Mouse (Mus musculus) gastrocnemius, adult 2 months (tissue): ENCODE results near the gene Tprg. TPM values are rescaled to one million over a fixed set of nuclear protein-coding genes. Genes with fewer than 3 reads are reported as not detected.

Experiments
- DNase-seq: peaks from one replicate; pipeline ENCODE4 v3.0.0; 2022
- H3K27ac ChIP-seq: fragments of 200-600 bp; 2 replicates; pipeline ENCODE4 v1.8.1; 2022; ENCODE audit warnings: mild to moderate bottlenecking
- H3K4me3 ChIP-seq: fragments of 200-600 bp; 2 replicates; pipeline ENCODE4 v1.8.1; 2022; ENCODE audit warnings: mild to moderate bottlenecking, moderate library complexity
- CTCF ChIP-seq: fragments of 200-600 bp; IDR thresholded peaks from 2 replicates; pipeline ENCODE4 v1.8.1; 2022; ENCODE audit warnings: antibody characterized with exemption, mild to moderate bottlenecking, moderate library complexity
- intact Hi-C: fragments of 180-260 bp; cut with DNase I; formaldehyde crosslinking; loops from one replicate; pipeline ENCODE4 v1.15.1; 2025
- total RNA-seq, 2 experiments: library from RNA; stranded (reverse); gene quantifications; 2 replicates each; pipeline ENCODE4 v1.2.3; 2021

The Tprg gene
- total RNA-seq, 2 experiments from 2014 or later = not detected

GRCm38 (mm10) chr16:25417875-25418630, 131.4 kb downstream of the Tprg start:
- intact Hi-C loops = no loop called here
- Histone ChIP-seq H3K27ac (no peak overlapping the region), H3K4me3 (no peak overlapping the region)
- no peak for TF ChIP-seq CTCF
- no peak for DNase-seq

DNA sequence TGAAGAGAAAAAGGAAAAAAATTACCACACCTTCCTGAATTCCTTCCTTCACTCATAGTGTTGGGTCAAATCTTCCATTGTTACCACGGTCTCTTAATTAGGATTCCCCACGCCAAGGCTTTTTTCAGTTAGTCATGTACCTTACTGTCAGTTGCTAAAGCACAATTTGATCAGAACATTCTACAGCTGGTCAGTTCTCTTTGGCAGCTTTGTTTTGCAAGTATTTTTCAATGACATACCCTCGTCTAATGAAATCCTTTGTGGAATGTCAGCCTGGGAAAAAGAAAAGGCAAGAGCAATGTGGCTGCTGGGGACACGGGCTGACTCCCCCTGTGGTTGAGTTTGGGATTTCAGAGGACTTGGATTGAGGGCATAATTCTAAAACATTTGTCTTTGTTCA, 136.4 kb downstream of the Tprg start:
- intact Hi-C loops = no loop called here
- Histone ChIP-seq H3K27ac (no peak overlapping the region), H3K4me3 (no peak overlapping the region)
- DNase-seq = no peak
- no peak for TF ChIP-seq CTCF

DNA sequence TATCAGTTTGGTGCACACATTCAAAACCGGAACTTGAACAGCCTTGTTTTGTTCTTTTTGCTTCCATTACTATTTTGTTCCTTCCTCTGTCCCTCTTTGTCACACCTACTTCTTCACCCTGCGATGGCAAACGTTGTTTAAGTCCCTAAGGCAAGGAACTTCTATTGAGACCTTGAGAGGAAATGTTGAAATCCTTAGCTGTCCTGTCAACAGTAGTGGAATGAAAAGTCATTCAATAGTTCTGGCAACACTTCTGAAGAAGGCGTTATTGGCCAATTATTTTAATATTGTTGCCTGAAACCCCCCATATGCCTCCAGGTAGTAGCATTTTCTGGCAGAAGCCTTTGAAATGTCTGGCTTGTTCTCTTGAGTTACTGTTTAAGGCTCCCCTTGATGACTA, 137.4 kb downstream of the Tprg start:
- Histone ChIP-seq H3K27ac (no peak overlapping the region), H3K4me3 (no peak overlapping the region)
- intact Hi-C loops = no loop called here
- TF ChIP-seq CTCF = no peak
- no peak for DNase-seq

DNA sequence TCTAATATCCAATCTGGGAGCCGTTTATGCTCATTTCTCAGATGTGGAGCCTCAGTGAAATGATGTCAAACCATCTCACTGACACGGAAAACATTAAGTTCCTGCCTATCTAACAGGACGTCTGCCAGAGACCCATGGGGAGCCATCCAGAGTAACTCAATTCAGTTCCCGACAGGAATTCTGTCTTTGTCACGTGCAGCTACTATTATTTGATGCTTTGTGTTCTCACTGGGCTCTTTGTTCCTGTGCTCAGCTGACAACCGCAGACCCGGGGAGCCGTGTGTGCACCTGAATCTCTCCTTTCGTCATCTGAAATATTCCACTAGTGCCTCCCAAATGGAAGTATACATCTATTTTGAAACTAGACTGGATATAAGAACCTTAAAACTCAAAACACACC, 138.3 kb downstream of the Tprg start:
- DNase-seq = no peak
- TF ChIP-seq CTCF = no peak
- intact Hi-C loops = no loop called here
- no peak overlapping the region for H3K4me3 ChIP-seq
- H3K27ac ChIP-seq = no peak overlapping the region

DNA sequence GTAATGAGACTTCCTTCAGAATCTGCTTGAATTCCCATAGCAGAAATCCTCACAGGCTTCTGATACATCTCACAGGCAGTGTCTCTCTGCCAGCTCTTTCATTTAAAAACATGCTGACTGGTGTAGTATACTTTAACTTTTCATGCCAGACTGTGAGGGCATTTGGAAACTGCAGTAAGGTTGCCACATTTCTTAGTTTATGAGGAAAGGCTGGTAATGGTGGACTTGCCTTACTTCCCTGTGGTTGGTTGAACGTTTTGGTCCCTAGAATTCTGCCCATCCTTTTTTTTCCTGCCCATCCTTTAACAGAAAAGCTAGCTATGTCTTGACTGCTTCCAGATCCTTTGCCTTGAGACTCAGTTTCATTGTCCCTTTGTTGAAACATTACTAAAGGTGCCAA, 138.8 kb downstream of the Tprg start:
- Histone ChIP-seq H3K27ac (no peak overlapping the region), H3K4me3 (no peak overlapping the region)
- intact Hi-C loops = no loop called here
- no peak for TF ChIP-seq CTCF
- no peak for DNase-seq

GRCm38 (mm10) chr16:25426261-25426660, 139.6 kb downstream of the Tprg start:
- Histone ChIP-seq H3K4me3 (no peak overlapping the region), H3K27ac (no peak overlapping the region)
- DNase-seq = no peak
- intact Hi-C loops = no loop called here
- no peak for TF ChIP-seq CTCF

DNA sequence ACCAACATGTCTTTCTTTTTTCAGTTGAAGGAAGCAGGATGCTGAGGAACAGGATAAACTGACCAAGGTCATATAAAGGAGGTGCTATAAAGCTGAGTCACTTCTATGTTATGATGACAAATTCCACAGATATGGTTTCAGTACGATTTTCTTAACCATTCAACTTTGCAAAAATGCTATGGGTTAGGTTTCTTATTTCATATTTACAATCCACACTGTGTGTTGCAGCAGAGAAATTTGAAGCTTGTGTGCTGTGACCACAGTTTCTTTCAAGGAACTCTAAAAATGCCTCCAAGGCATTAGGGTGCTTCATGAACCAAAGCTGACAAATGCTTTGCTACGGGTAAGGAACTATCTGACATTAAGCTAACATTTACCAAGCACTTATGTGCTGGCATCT, 153.4 kb downstream of the Tprg start:
- intact Hi-C loops = loop anchor here (10.0 kb wide), 2 partner anchors 245 to 385 kb away; partner anchors contain the start of gene Trp63
- DNase-seq = no peak
- no peak overlapping the region for H3K27ac ChIP-seq
- no peak overlapping the region for H3K4me3 ChIP-seq
- TF ChIP-seq CTCF = no peak

GRCm38 (mm10) chr16:25445580-25445979, 159.0 kb downstream of the Tprg start:
- H3K4me3 ChIP-seq = no peak overlapping the region
- DNase-seq = peak; percentile 86
- TF ChIP-seq CTCF = no peak
- intact Hi-C loops = loop anchor here (2.0 to 10.0 kb wide), 3 partner anchors 87 to 379 kb away; partner anchors contain the start of gene Trp63
- peak overlapping the region; percentile 79 for H3K27ac ChIP-seq

GRCm38 (mm10) chr16:25451511-25451910, 164.9 kb downstream of the Tprg start:
- Histone ChIP-seq H3K4me3 (no peak overlapping the region), H3K27ac (no peak overlapping the region)
- DNase-seq = no peak
- intact Hi-C loops = no loop called here
- TF ChIP-seq CTCF = no peak

GRCm38 (mm10) chr16:25464732-25465131, 178.1 kb downstream of the Tprg start:
- no peak for TF ChIP-seq CTCF
- no peak overlapping the region for H3K4me3 ChIP-seq
- intact Hi-C loops = no loop called here
- DNase-seq = no peak
- H3K27ac ChIP-seq = peak overlapping the region; percentile 16; the same call in 1 of the 2 replicates

- intact Hi-C loops = no loop called here
- DNase-seq = peak; percentile 19
- TF ChIP-seq CTCF = no peak
- H3K27ac ChIP-seq = peak overlapping the region; percentile 28; the same call in 1 of the 2 replicates
- H3K4me3 ChIP-seq = no peak overlapping the region
Observed at GRCm38 (mm10) chr16:25465435-25466139, 179.0 kb downstream of the Tprg start.

DNA sequence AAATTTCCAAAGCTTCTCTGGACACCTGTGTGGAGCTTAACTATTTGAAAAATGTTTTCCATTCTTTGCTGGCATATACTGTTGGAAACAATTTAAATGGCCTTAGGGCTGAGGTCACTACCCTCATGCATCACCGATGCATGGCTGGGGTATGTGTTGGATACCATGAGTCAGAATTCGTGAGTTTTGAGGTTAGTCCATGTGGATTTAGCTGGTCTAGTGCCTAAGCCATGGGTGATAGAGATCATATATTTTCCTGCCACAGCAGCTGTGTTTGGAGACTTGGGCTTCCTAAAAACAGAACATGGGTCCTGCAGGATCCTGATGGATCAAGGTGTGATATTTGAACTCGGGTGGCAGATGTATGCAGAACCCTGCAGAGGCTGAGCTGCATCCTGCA, 181.4 kb downstream of the Tprg start:
- TF ChIP-seq CTCF = no peak
- intact Hi-C loops = no loop called here
- DNase-seq = no peak
- Histone ChIP-seq H3K4me3 (no peak overlapping the region), H3K27ac (no peak overlapping the region)

DNA sequence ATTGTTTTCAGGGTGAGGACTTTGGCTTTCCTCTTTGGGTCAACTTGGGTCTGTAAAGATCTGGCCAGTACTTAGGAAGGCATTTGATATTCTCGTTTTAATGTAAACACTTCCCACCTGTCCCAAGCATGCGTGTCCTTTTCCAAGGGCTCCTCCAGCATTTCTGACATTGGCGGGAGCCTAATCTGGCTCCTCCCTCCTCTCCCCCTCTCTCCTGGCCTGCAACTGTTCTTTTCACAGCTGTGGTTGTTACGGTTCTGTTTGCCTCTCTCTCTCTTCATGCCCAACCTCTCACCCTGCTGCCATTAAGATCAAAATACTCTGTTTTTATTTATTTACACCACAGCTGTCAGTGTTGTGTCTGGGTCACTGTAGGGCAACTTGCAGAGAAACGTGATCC, 182.0 kb downstream of the Tprg start:
- no peak overlapping the region for H3K4me3 ChIP-seq
- intact Hi-C loops = no loop called here
- TF ChIP-seq CTCF = no peak

More for the DNA sequence above, 182.0 kb downstream of the Tprg start:
- H3K27ac ChIP-seq = no peak overlapping the region
- DNase-seq = no peak
